10 mouse cellular contexts compared by ENCODE assay signal in the genomic region with DNA sequence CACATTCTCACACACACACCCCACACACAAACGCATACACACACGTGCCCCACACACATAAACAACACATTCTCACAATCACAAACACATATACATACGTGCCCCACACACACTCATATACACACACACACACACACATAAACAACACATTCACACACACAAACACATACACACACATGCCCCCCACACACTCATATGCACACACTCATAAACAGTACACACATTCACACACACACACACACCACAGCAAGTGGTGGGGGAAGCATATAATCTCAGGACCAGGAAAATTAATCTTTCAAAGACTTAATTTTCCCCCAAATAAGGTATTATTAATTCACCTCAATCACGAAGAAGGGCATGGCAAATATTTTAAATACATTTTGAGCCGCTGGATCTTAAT. TPM values are rescaled to one million over a fixed set of nuclear protein-coding genes. Genes with fewer than 3 reads are reported as not detected.
DNase-seq lines count a peak whose midpoint lies in the region; ATAC-seq and TF ChIP-seq lines count a peak whose summit lies in the region.
"Had no signal": no experiment of that assay in that cellular context is flagged by ENCODE, and none has a peak within 500 bp of the region (broad histone marks: within the 10 kb centered on the region; RNA-seq: fewer than 3 reads in every experiment).

No protein-coding gene starts in this region.

- H3K4me1 ChIP-seq in heart, postnatal 0 days (ENCODE audit: control insufficient read depth, insufficient read depth): peaks cover 2% of the 10 kb centered on the region; the same call in 1 of the 2 replicates
- no peaks in the 10 kb centered on the region for H3K4me1 ChIP-seq in neural tube, embryonic 11.5 days (ENCODE audit: control insufficient read depth, insufficient read depth, low read length)
- H3K4me1 ChIP-seq in midbrain, embryonic 13.5 days (replicated peaks): no peaks in the 10 kb centered on the region
- H3K4me1 ChIP-seq in thymus, adult 2 months (replicated peaks; ENCODE audit: control insufficient read depth, insufficient read depth, low read length): no peaks in the 10 kb centered on the region

- H3K4me3 ChIP-seq in heart, postnatal 0 days (ENCODE audit: low read depth, low read length): peak overlapping the region; percentile 57
- H3K4me3 ChIP-seq in neural tube, embryonic 11.5 days (ENCODE audit: low read depth, low read length): no peak overlapping the region
- no peak overlapping the region; the same call in 1 of the 2 replicates for H3K4me3 ChIP-seq in midbrain, embryonic 13.5 days (replicated peaks)
- no peak overlapping the region for H3K4me3 ChIP-seq in thymus, adult 2 months (ENCODE audit: control insufficient read depth, insufficient read depth, low read length)

- no peak for TF ChIP-seq POLR2A in thymus, adult 2 months (IDR thresholded peaks at IDR 0.05; ENCODE audit: control insufficient read depth, extremely low read depth, insufficient read depth, low read length, poor library complexity)

- no peak overlapping the region for H3K9ac ChIP-seq in heart, postnatal 0 days (replicated peaks; ENCODE audit: low read depth, low read length)
- no peak overlapping the region for H3K9ac ChIP-seq in neural tube, embryonic 11.5 days (ENCODE audit: low read length)
- no peak overlapping the region for H3K9ac ChIP-seq in midbrain, embryonic 13.5 days (replicated peaks)

- no peak for TF ChIP-seq EP300 in heart, postnatal 0 days (IDR thresholded peaks at IDR 0.05; ENCODE audit: low read depth)

- no peak for TF ChIP-seq CTCF in heart, postnatal 0 days (IDR thresholded peaks at IDR 0.05; ENCODE audit: low read depth)
- no peak for TF ChIP-seq CTCF in thymus, adult 2 months (IDR thresholded peaks at IDR 0.05; ENCODE audit: borderline replicate concordance, control insufficient read depth, extremely low read depth, insufficient read depth, low read length, poor library complexity)

- no peak overlapping the region for H3K27ac ChIP-seq in heart, postnatal 0 days (ENCODE audit: low read depth)
- no peak overlapping the region for H3K27ac ChIP-seq in neural tube, embryonic 11.5 days (ENCODE audit: low read depth, low read length)
- no peak overlapping the region for H3K27ac ChIP-seq in midbrain, embryonic 13.5 days
- H3K27ac ChIP-seq in thymus, adult 2 months (ENCODE audit: control insufficient read depth, insufficient read depth, low read length): no peak overlapping the region

- H3K9me3 ChIP-seq in heart, postnatal 0 days (replicated peaks; ENCODE audit: control insufficient read depth, low read length): no peaks in the 10 kb centered on the region
- H3K9me3 ChIP-seq in neural tube, embryonic 11.5 days (ENCODE audit: control insufficient read depth, low read length): no peaks in the 10 kb centered on the region
- no peaks in the 10 kb centered on the region for H3K9me3 ChIP-seq in midbrain, embryonic 13.5 days

- no peak for DNase-seq in heart, postnatal 0 days (ENCODE audit: low spot score)
- DNase-seq in heart, postnatal 4 days: no peak
- DNase-seq in neural tube, embryonic 11.5 days (ENCODE audit: low spot score): no peak
- DNase-seq in neural tube, embryonic 10.5 days (ENCODE audit: extremely low spot score, low spot score): no peak
- no peak for DNase-seq in retina, embryonic 14.5 days (ENCODE audit: low spot score)
- DNase-seq in thymus, adult 2 months: no peak
- no peak for DNase-seq in layer of hippocampus, adult 18-20 months (ENCODE audit: low spot score in 2 of 2)

- no peak for ATAC-seq in heart, postnatal 0 days (ENCODE audit: insufficient read depth, low read depth)
- peak; percentile 33; the same call in 1 of the 2 replicates for ATAC-seq in neural tube, embryonic 11.5 days (ENCODE audit: insufficient read depth, low FRiP score, low TSS enrichment)
- peak; percentile 49; the same call in 1 of the 2 replicates for ATAC-seq in midbrain, embryonic 13.5 days

- no peaks in the 10 kb centered on the region for H3K27me3 ChIP-seq in heart, postnatal 0 days (ENCODE audit: control insufficient read depth, insufficient read depth, low read length)
- H3K27me3 ChIP-seq in neural tube, embryonic 11.5 days (ENCODE audit: control insufficient read depth, insufficient read depth, low read length): no peaks in the 10 kb centered on the region
- H3K27me3 ChIP-seq in midbrain, embryonic 13.5 days: peaks cover 9% of the 10 kb centered on the region; the same call in 1 of the 2 replicates
- no peaks in the 10 kb centered on the region for H3K27me3 ChIP-seq in thymus, adult 2 months (ENCODE audit: control insufficient read depth, insufficient read depth, low read length)

- H3K4me2 ChIP-seq in heart, postnatal 0 days (ENCODE audit: low read depth, low read length): peak overlapping the region; percentile 60
- no peak overlapping the region for H3K4me2 ChIP-seq in neural tube, embryonic 11.5 days (ENCODE audit: low read depth)
- peak overlapping the region; percentile 55 for H3K4me2 ChIP-seq in midbrain, embryonic 13.5 days (replicated peaks)

- H3K36me3 ChIP-seq in heart, postnatal 0 days (replicated peaks; ENCODE audit: control insufficient read depth, insufficient read depth, low read length): no peaks in the 10 kb centered on the region
- H3K36me3 ChIP-seq in neural tube, embryonic 11.5 days (ENCODE audit: control insufficient read depth, insufficient read depth, low read length): no peaks in the 10 kb centered on the region
- H3K36me3 ChIP-seq in midbrain, embryonic 13.5 days: no peaks in the 10 kb centered on the region
- no peaks in the 10 kb centered on the region for H3K36me3 ChIP-seq in thymus, adult 2 months (ENCODE audit: control insufficient read depth, insufficient read depth, low read length)

- WGBS in heart, postnatal 0 days: 59% methylated on average over 5 of the region's 5 CpGs
- 70% methylated on average over 5 of the region's 5 CpGs for WGBS in neural tube, embryonic 11.5 days
- 69% methylated on average over 5 of the region's 5 CpGs for WGBS in midbrain, embryonic 13.5 days
- WGBS in thymus, adult 2 months: 91% methylated on average over 5 of the region's 5 CpGs

RNA-seq across cellular contexts. Expression of gene Mum1l1, which starts 6.6 kb away (rescaled TPM):
- 8.4 and 12.2 TPM in 2 replicates for total RNA-seq in heart, postnatal 0 days (2014; rRNA removed; ENCODE audit: low replicate concordance)
- polyA plus RNA-seq in heart, postnatal 0 days (2015; fragmentation: Nextera tagmentation; extraction: Ambion mirVana): 16.0 and 16.9 TPM in 2 replicates
- total RNA-seq in heart, postnatal 4 days (2021): 10 to 100 TPM; 14.7 to 16.9 TPM
- 17.7 and 23.0 TPM in 2 replicates for polyA plus RNA-seq in neural tube, embryonic 11.5 days (2014; fragmentation: Nextera tagmentation; extraction: Ambion mirVana)
- 7.5 and 9.3 TPM in 2 replicates for polyA plus RNA-seq in midbrain, embryonic 13.5 days (2015; fragmentation: Nextera tagmentation; extraction: Ambion mirVana)
- 0.07 and 0.23 TPM in 2 replicates for polyA plus RNA-seq in thymus, adult 2 months (2012; rRNA removed)
- total RNA-seq in layer of hippocampus, adult 18-20 months (2021): 1 to 10 TPM; 5.6 to 6.7 TPM

RNA-seq across cellular contexts. Expression of gene 4933428M09Rik, which starts 37.4 kb away (rescaled TPM):
- total RNA-seq in heart, postnatal 0 days (2014; rRNA removed; ENCODE audit: low replicate concordance): not detected in 2 replicates
- polyA plus RNA-seq in heart, postnatal 0 days (2015; fragmentation: Nextera tagmentation; extraction: Ambion mirVana): not detected in 2 replicates
- total RNA-seq in heart, postnatal 4 days (2021): not detected
- not detected in 2 replicates for polyA plus RNA-seq in neural tube, embryonic 11.5 days (2014; fragmentation: Nextera tagmentation; extraction: Ambion mirVana)
- not detected in 2 replicates for polyA plus RNA-seq in midbrain, embryonic 13.5 days (2015; fragmentation: Nextera tagmentation; extraction: Ambion mirVana)
- not detected in 2 replicates for polyA plus RNA-seq in thymus, adult 2 months (2012; rRNA removed)
- not detected for total RNA-seq in layer of hippocampus, adult 18-20 months (2021)
- total RNA-seq: gastrocnemius, postnatal 4 days; left cerebral cortex, postnatal 36 days had no signal
